Mouse (Mus musculus): ENCODE results near the gene Olfr1212. TPM values are rescaled to one million over a fixed set of nuclear protein-coding genes. Genes with fewer than 3 reads are reported as not detected.

Olfr1212 gene
- total RNA-seq (2023) = not detected

DNA sequence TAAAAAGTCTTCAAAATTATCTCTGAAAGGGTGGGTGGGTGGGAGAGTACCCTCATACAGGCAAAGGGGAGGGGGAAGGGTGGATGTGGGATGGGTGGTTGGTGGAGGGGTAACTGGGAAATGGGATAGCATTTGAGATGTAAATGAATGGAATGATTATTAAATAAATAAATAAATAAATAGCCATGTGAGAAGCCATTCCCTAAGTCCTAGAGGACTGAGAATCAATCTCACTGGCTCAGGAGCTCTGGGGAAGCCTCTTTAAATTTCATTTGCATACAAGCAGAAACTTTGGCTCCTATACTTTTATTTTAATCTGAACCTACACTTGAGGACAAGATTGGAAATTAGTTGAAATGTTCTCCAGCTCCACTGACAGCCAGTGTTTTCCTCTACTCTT is at the start of gene Olfr1212:
Olfr1212 (plus strand) TSS at position 301 of the 400 bp plus-strand sequence.

DNA sequence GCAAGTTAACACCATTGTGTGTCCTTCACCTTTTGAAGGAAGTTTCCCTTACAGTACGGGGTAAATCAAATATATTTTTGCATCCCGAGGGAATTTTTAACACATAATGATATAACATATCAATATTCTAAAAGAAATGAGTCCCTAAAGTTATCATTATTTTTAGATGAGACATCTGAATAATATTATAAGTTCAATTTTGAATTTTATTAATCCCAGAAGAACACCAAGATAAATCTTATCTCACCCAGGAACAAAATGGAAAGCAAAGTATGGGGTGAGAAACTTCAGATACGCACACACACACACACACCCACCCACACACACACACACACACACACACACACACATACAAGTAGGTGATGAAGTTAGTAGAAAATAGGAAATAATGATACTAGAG is 38.7 kb upstream of the Olfr1212 start, which contains the start of gene Olfr1209:
Olfr1209 (minus strand) TSS at position 101 of the 400 bp plus-strand sequence.

DNA sequence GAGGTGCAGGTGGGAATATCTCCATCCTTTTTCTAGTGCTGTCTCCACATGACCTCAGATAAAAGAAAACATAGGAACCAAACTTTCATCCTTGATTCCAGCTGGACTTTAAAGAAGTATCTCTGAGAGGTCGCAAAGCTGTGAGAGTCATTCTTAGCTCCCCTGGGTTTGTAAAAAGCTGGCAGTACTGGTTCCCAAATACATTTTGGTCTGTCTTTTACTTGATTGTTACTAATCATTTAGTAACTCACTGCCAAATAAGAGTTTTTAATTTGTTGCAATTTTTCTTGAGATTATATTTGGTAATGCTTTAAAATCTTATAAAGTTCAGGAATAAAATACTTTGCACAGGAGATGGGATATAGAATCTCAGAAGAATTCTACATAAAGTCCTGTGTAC is 15.8 kb upstream of the Olfr1212 start, which contains the start of gene Olfr1211:
Olfr1211 (minus strand) TSS at position 101 of the 400 bp plus-strand sequence.

DNA sequence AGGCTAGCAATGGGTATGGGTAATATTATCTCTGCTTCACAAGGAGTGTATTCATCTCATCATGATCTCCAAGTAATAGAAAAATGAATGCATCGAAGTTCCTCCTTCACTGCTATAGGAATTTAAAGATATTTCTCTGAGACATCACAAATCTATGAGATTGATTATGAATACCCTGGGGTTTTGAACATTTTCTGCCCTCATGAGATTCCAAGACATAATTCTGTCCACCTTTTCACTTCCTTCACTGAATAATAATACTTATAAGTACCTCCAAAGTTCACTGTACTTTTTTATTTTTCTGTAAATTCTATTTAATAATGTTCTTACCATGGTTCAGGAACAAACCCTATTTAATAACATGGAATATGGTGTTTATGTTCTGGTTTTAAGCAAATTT is 26.4 kb downstream of the Olfr1212 start, which contains the start of gene Gm13762:
Gm13762 (minus strand) TSS at position 101 of the 400 bp plus-strand sequence.

DNA sequence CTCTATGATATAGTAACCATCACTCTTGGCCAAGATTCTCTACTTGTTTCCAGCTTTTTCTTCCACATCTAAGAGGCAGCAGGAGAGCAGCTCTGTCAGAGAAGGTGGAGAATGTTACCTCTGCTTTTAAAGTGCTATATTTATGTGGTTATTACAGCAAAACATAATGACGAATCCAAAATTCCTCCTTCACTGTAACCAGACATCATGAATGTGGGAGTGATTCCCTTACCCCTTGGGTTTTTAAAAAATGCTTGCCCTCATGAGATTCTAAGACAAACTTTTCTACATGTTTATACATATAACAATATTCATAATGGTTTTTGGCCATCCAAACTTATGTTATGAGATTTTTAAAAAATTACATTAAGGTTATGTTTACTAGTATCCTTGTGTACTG is 38.8 kb downstream of the Olfr1212 start, which contains the start of gene Olfr1214:
Olfr1214 (minus strand) TSS at position 101 of the 400 bp plus-strand sequence.

DNA sequence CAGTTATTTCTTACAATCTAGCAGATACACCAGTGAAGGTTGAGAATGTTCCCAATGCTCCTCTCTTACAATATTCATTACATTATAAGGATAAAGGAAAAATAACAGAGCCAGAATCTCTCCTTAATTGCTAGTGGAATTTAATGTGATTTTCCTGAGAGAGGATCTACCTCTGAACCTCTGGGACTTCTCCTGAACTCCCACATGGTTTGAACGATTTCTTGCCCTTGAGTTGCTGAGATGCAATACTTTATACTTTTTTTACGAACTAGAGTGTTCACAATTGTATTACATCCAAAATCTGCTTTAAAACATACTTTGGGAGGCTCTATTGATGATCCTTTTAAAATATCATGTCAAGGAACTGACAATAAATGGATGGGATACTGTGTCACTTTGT is 53.1 kb downstream of the Olfr1212 start, which contains the start of gene Olfr1215:
Olfr1215 (minus strand) TSS at position 101 of the 400 bp plus-strand sequence.

Other genes with a start within 250 kb of the Olfr1212 start
- gene Olfr1196, start 249.4 kb upstream of the Olfr1212 start, total RNA-seq (2023) = not detected
- not detected for gene Olfr1197, start 221.6 kb upstream of the Olfr1212 start, total RNA-seq (2023)
- not detected for gene Olfr1198, start 202.6 kb upstream of the Olfr1212 start, total RNA-seq (2023)
- gene Olfr1199, start 193.5 kb upstream of the Olfr1212 start, total RNA-seq (2023) = not detected
- not detected for gene Olfr1200, start 183.5 kb upstream of the Olfr1212 start, total RNA-seq (2023)
- not detected for gene Olfr1201, start 160.9 kb upstream of the Olfr1212 start, total RNA-seq (2023)
- not detected for gene Olfr1202, start 139.5 kb upstream of the Olfr1212 start, total RNA-seq (2023)
- not detected for gene Olfr1205, start 124.2 kb upstream of the Olfr1212 start, total RNA-seq (2023)
- gene Olfr1204, start 104.7 kb upstream of the Olfr1212 start, total RNA-seq (2023) = not detected
- not detected for gene Olfr1206, start 90.7 kb upstream of the Olfr1212 start, total RNA-seq (2023)
- gene Olfr1208, start 51.7 kb upstream of the Olfr1212 start, total RNA-seq (2023) = not detected
- not detected for gene Olfr1209, start 38.8 kb upstream of the Olfr1212 start, total RNA-seq (2023)
- not detected for gene Olfr1211, start 15.9 kb upstream of the Olfr1212 start, total RNA-seq (2023)
- not detected for gene Gm13762, start 26.3 kb downstream of the Olfr1212 start, total RNA-seq (2023)
- not detected for gene Olfr1214, start 38.7 kb downstream of the Olfr1212 start, total RNA-seq (2023)
- not detected for gene Olfr1215, start 53.0 kb downstream of the Olfr1212 start, total RNA-seq (2023)
- gene Olfr1216, start 64.4 kb downstream of the Olfr1212 start, total RNA-seq (2023) = not detected
- gene Olfr1217, start 78.1 kb downstream of the Olfr1212 start, total RNA-seq (2023) = not detected
- not detected for gene Olfr1218, start 107.2 kb downstream of the Olfr1212 start, total RNA-seq (2023)
- not detected for gene Olfr1219, start 129.5 kb downstream of the Olfr1212 start, total RNA-seq (2023)
- gene Olfr1220, start 152.9 kb downstream of the Olfr1212 start, total RNA-seq (2023) = not detected
- gene Olfr1221, start 163.3 kb downstream of the Olfr1212 start, total RNA-seq (2023) = not detected
- gene Olfr1222, start 179.1 kb downstream of the Olfr1212 start, total RNA-seq (2023) = not detected
- not detected for gene Olfr1223, start 197.6 kb downstream of the Olfr1212 start, total RNA-seq (2023)
- gene Olfr1224-ps1, start 210.1 kb downstream of the Olfr1212 start, total RNA-seq (2023) = not detected
- gene Olfr1225, start 220.7 kb downstream of the Olfr1212 start, total RNA-seq (2023) = not detected
- not detected for gene Olfr1226, start 246.1 kb downstream of the Olfr1212 start, total RNA-seq (2023)